Mouse (Mus musculus) MEL (cell line): ENCODE data around the gene Ptges3l. TPM values are rescaled to one million over a fixed set of nuclear protein-coding genes. Genes with fewer than 3 reads are reported as not detected.
"Not testable (repeated sequence)": the region's sequence is repeated elsewhere in the genome, so short reads cannot be mapped to it uniquely, and the experiment has no call there.

Experiments
- DNase-seq: peaks from one replicate; pipeline ENCODE4 v3.0.0; 2011; ENCODE audit warnings: low read depth, low spot score
- H3K27ac ChIP-seq: 2 replicates; pipeline ENCODE4 v1.5.1; 2012; ENCODE audit warnings: low read depth, mild to moderate bottlenecking, control low read depth, low read length, moderate library complexity; ENCODE audit not compliant: control insufficient read depth
- H3K27me3 ChIP-seq, 2 experiments: fragments of 150-350 bp in 1 of 2; sonication (generic) in 1 of 2; 2 replicates each; pipeline ENCODE4 v1.6.1; 2012; ENCODE audit warnings: low read length in 2 of 2, mild to moderate bottlenecking in 2 of 2, improper control_type of control experiment in 1 of 2, moderate library complexity in 1 of 2; ENCODE audit not compliant: insufficient read depth in 2 of 2, control insufficient read depth in 1 of 2
- H3K36me3 ChIP-seq, 2 experiments: 2 replicates each; pipeline ENCODE4 v1.6.1; 2012 to 2014; ENCODE audit warnings: low read length in 2 of 2, improper control_type of control experiment in 1 of 2, inconsistent platforms in 1 of 2, mild to moderate bottlenecking in 1 of 2; ENCODE audit not compliant: insufficient read depth in 2 of 2, control insufficient read depth in 1 of 2
- H3K4me1 ChIP-seq, 2 experiments: fragments of 150-350 bp in 1 of 2; sonication (generic) in 1 of 2; 2 replicates each; pipeline ENCODE4 v1.6.1; 2012; ENCODE audit warnings: low read length in 2 of 2, improper control_type of control experiment in 1 of 2, mild to moderate bottlenecking in 1 of 2; ENCODE audit not compliant: insufficient read depth in 2 of 2, control insufficient read depth in 1 of 2
- H3K4me3 ChIP-seq, 2 experiments: fragments of 150-350 bp in 1 of 2; sonication (generic) in 1 of 2; 2 replicates each; pipeline ENCODE4 v1.5.1; 2012; ENCODE audit warnings: low read depth in 2 of 2, low read length in 2 of 2, mild to moderate bottlenecking in 2 of 2, moderate library complexity in 2 of 2, control low read depth in 1 of 2, improper control_type of control experiment in 1 of 2; ENCODE audit not compliant: control insufficient read depth in 1 of 2, insufficient read depth in 1 of 2
- H3K79me2 ChIP-seq: 2 replicates; pipeline ENCODE4 v1.6.1; 2012; ENCODE audit warnings: mild to moderate bottlenecking, low read length, moderate library complexity; ENCODE audit not compliant: control insufficient read depth, poor library complexity, insufficient read depth
- H3K9ac ChIP-seq: 2 replicates; pipeline ENCODE4 v1.6.1; 2012; ENCODE audit warnings: low read depth, mild to moderate bottlenecking, control low read depth, low read length, moderate library complexity; ENCODE audit not compliant: control insufficient read depth, poor library complexity, severe bottlenecking
- H3K9me3 ChIP-seq: fragments of 150-350 bp; sonication (generic); replicated peaks from 2 replicates; pipeline ENCODE4 v1.6.1; 2012; ENCODE audit warnings: mild to moderate bottlenecking, low read length, improper control_type of control experiment, moderate library complexity; ENCODE audit not compliant: insufficient read depth
- CHD2 ChIP-seq: IDR thresholded peaks from 2 replicates; pipeline ENCODE4 v1.6.1; 2011; ENCODE audit warnings: low read length, improper control_type of control experiment
- GABPA ChIP-seq: IDR thresholded peaks from 2 replicates; pipeline ENCODE4 v1.6.1; 2012; ENCODE audit warnings: low read depth, mild to moderate bottlenecking, inconsistent platforms, low read length, improper control_type of control experiment, moderate library complexity
- KAT2A ChIP-seq: conservative IDR thresholded peaks from 2 replicates; pipeline ENCODE4 v1.6.1; 2012; ENCODE audit warnings: low read depth, low read length, improper control_type of control experiment, inconsistent platforms
- MAX ChIP-seq: IDR thresholded peaks from 2 replicates; pipeline ENCODE4 v1.6.1; 2011; ENCODE audit warnings: low read length, improper control_type of control experiment
- MAZ ChIP-seq: IDR thresholded peaks from 2 replicates; pipeline ENCODE4 v1.6.1; 2012; ENCODE audit warnings: low read depth, mild to moderate bottlenecking, inconsistent platforms, low read length, improper control_type of control experiment
- MXI1 ChIP-seq: IDR thresholded peaks from 2 replicates; pipeline ENCODE4 v1.6.1; 2011; ENCODE audit warnings: mild to moderate bottlenecking, low read depth, low read length, improper control_type of control experiment
- MYC ChIP-seq: IDR thresholded peaks from 2 replicates; pipeline ENCODE4 v1.6.1; 2011; ENCODE audit warnings: low read depth, mild to moderate bottlenecking, low read length, improper control_type of control experiment, moderate library complexity
- NELFE ChIP-seq: IDR thresholded peaks from 2 replicates; pipeline ENCODE4 v1.6.1; 2011; ENCODE audit warnings: low read depth, low read length, improper control_type of control experiment
- NRF1 ChIP-seq: IDR thresholded peaks from 2 replicates; pipeline ENCODE4 v1.6.1; 2014; ENCODE audit warnings: low read depth, mild to moderate bottlenecking, inconsistent platforms, low read length, improper control_type of control experiment, moderate library complexity; ENCODE audit not compliant: poor library complexity, insufficient read depth, severe bottlenecking
- POLR2AphosphoS2 ChIP-seq: IDR thresholded peaks from 2 replicates; pipeline ENCODE4 v1.6.1; 2011; ENCODE audit warnings: low read length, improper control_type of control experiment
- POLR2AphosphoS5 ChIP-seq: IDR thresholded peaks from 2 replicates; pipeline ENCODE4 v1.6.1; 2012; ENCODE audit warnings: low read depth, borderline replicate concordance, mild to moderate bottlenecking, inconsistent platforms, low read length, moderate library complexity, mixed read lengths
- RAD21 ChIP-seq: IDR thresholded peaks from 2 replicates; pipeline ENCODE4 v1.6.1; 2011; ENCODE audit warnings: mild to moderate bottlenecking, low read depth, low read length, improper control_type of control experiment
- RCOR1 ChIP-seq: IDR thresholded peaks from 2 replicates; pipeline ENCODE4 v1.6.1; 2012; ENCODE audit warnings: low read depth, mild to moderate bottlenecking, inconsistent platforms, low read length, improper control_type of control experiment
- TAL1 ChIP-seq: IDR thresholded peaks from 2 replicates; pipeline ENCODE4 v1.6.1; 2012; ENCODE audit warnings: mild to moderate bottlenecking, inconsistent platforms, low read length, moderate library complexity, mixed read lengths
- TBP ChIP-seq: IDR thresholded peaks from 2 replicates; pipeline ENCODE4 v1.8.0; 2011; ENCODE audit warnings: low read depth, low read length, improper control_type of control experiment
- TCF12 ChIP-seq: IDR thresholded peaks from 2 replicates; pipeline ENCODE4 v1.6.1; 2014; ENCODE audit warnings: low read depth, mild to moderate bottlenecking, inconsistent platforms, low read length, improper control_type of control experiment, moderate library complexity
- UBTF ChIP-seq: IDR thresholded peaks from 2 replicates; pipeline ENCODE4 v1.6.1; 2012; ENCODE audit warnings: low read depth, mild to moderate bottlenecking, inconsistent platforms, low read length, improper control_type of control experiment, moderate library complexity, borderline replicate concordance; ENCODE audit not compliant: insufficient read depth
- ZMIZ1 ChIP-seq: IDR thresholded peaks from 2 replicates; pipeline ENCODE4 v1.6.1; 2012; ENCODE audit warnings: low read depth, mild to moderate bottlenecking, inconsistent platforms, low read length, improper control_type of control experiment, moderate library complexity
- ZNF384 ChIP-seq: IDR thresholded peaks from 2 replicates; pipeline ENCODE4 v1.6.1; 2012; ENCODE audit warnings: low read depth, mild to moderate bottlenecking, inconsistent platforms, low read length, improper control_type of control experiment
- polyA plus RNA-seq, 2 experiments: library from polyadenylated mRNA; stranded (reverse) in 1 of 2; unstranded in 1 of 2; fragments of >175 nt in 1 of 2; fragments of >200 nt in 1 of 2; gene quantifications; 2 replicates each; pipeline versions ENCODE4 v1.2.1 to v1.2.4; 2012; ENCODE audit warnings: low replicate concordance in 2 of 2, low read depth in 1 of 2; ENCODE audit not compliant: insufficient read length in 2 of 2, insufficient read depth in 1 of 2, missing spikeins in 1 of 2
- total RNA-seq: library from RNA; depleted of rRNA; stranded (reverse); fragments of 300-350 nt; gene quantifications from 2 replicates; pipeline ENCODE4 v1.2.3, GENCODE M21; 2012

Gene Ptges3l
- total and polyA plus RNA-seq, 3 experiments, result 1.4 to 2.3 TPM; not detected in 1

DNA sequence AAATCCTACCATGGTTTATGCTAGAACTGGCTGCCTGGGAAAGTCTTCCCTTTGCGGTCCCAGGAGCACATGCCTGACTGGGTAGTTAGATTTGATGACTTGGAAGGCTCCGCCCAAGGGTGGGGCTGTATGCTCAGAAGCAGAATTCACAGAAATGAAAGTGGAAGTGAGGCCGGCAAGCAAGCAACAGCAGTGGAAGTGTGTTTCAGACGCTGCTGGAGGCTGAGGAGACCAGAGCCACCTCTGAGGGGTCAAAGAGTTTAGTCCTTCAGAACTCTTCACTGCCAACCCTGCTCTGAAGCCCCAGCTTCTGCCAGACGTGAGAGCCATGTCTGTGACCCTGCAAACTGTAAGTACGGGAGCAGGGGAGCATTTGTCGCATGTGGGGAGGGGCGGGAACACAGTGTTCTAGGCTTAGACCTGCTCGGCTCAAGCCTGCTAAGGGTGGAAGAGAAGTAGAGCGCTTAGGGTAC lies 23.2 kb upstream of the Ptges3l start, which contains the start of gene Ifi35 (continued):
- TF ChIP-seq RAD21 (no peak), MAX (peak; percentile 88), UBTF (no peak), MXI1 (peak; percentile 98), MAZ (no peak), MYC (peak; percentile 86), CHD2 (no peak), POLR2AphosphoS2 (peak; percentile 89), ZMIZ1 (peak; percentile 89), TAL1 (no peak), RCOR1 (no peak; the same call in 1 of the 2 replicates), NRF1 (peak; percentile 24; the same call in 1 of the 2 replicates), GABPA (no peak), POLR2AphosphoS5 (0 out of 2 replicates have a peak, but pooled peaks have one; percentile 50), NELFE (peak; percentile 91), TCF12 (peak; percentile 58)

DNA sequence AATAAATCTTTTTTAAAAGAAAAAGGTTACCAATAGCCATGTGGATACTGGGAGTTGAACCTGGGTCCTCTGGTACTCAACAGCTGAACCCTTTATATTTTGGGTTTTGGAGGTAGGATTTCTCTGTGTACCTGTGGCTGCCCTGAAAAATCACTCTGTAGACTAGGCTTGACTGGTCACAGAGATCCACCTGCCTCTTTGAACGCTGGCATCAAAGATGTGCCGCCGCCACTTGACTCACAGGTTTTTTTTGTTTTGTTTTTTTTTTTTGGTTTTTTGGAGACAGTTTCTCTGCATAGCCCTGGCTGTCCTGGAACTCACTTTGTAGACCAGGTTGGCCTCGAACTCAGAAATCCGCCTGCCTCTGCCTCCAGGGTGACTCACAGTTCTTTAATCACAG lies 22.7 kb upstream of the Ptges3l start:
- Histone ChIP-seq H3K36me3 (peaks cover 18 to 42% of the 10 kb centered on the region in 2 experiments), H3K27me3 (no peaks in the 10 kb centered on the region), H3K9me3 (no peaks in the 10 kb centered on the region), H3K9ac (peak overlapping the region; percentile 17; the same call in 1 of the 2 replicates), H3K4me1 (peaks cover 21 to 43% of the 10 kb centered on the region in 2 experiments), H3K4me3 (peak overlapping the region; percentile 17 to 88), H3K79me2 (peaks cover 25% of the 10 kb centered on the region), H3K27ac (peak overlapping the region; percentile 96)
- TF ChIP-seq KAT2A, result 0 out of 2 replicates have a peak, but pooled peaks have one; percentile 11
- no peak for TF ChIP-seq TCF12
- peak; percentile 48 for DNase-seq

DNA sequence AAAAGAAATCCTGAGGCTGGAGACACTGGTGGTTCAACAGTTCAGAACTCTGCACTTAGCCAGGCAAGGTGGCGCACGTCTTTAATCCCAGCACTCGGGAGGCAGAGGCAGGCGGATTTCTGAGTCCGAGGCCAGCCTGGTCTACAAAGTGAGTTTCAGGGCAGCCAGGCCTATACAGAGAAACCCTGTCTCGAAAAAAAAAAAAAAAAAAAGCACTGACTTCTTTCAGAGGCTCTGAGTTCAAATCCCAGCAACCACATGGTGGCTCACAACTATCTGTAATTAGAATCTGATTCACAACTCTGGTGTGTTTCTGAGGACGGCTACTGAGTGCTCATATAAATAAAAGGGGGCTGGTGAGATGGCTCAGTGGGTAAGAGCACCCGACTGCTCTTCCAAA lies 21.7 kb upstream of the Ptges3l start:
- DNase-seq, result peak; percentile 50
- not testable (repeated sequence) for H3K27me3 ChIP-seq, H3K4me3 ChIP-seq, H3K9me3 ChIP-seq, H3K27ac ChIP-seq, H3K9ac ChIP-seq
- H3K36me3 ChIP-seq, result peaks cover 19 to 32% of the 10 kb centered on the region in 2 experiments
- H3K79me2 ChIP-seq, result peaks cover 30% of the 10 kb centered on the region
- TF ChIP-seq ZNF384 (peak; percentile 72; the same call in 1 of the 2 replicates), TBP (peak; percentile 35; the same call in 1 of the 2 replicates)
- H3K4me1 ChIP-seq, result peaks cover 13 to 34% of the 10 kb centered on the region in 2 experiments
